Mouse (Mus musculus) hindbrain, embryonic 11.5 days (tissue): ENCODE measurements around the gene Pmm2. TPM values are rescaled to one million over a fixed set of nuclear protein-coding genes. Genes with fewer than 3 reads are reported as not detected.

ENCODE experiments used
- ATAC-seq: fragments of 200-750 bp; cut with Nextera tagmentation; 2 replicates; pipeline ENCODE4 v1.8.0; 2017; ENCODE audit warnings: mild to moderate bottlenecking, moderate TSS enrichment, moderate library complexity; ENCODE audit not compliant: low FRiP score
- DNase-seq: peaks from one replicate; pipeline ENCODE4 v3.0.0-alpha.2; 2015; ENCODE audit warnings: low spot score
- H3K27ac ChIP-seq: fragments of 300-500 bp; sonication (generic); 2 replicates; pipeline ENCODE4 v1.5.1; 2014; ENCODE audit warnings: mild to moderate bottlenecking, low read depth, low read length
- H3K27me3 ChIP-seq: fragments of 300-500 bp; sonication (generic); 2 replicates; pipeline ENCODE4 v1.6.1; 2014; ENCODE audit warnings: mild to moderate bottlenecking, low read length, moderate library complexity, mixed read lengths; ENCODE audit not compliant: control insufficient read depth, insufficient read depth
- H3K36me3 ChIP-seq: fragments of 300-500 bp; sonication (generic); 2 replicates; pipeline ENCODE4 v1.6.1; 2014; ENCODE audit warnings: mild to moderate bottlenecking, low read length, moderate library complexity, mixed read lengths; ENCODE audit not compliant: control insufficient read depth, insufficient read depth
- H3K4me1 ChIP-seq: fragments of 300-500 bp; sonication (generic); replicated peaks from 2 replicates; pipeline ENCODE4 v1.6.1; 2014; ENCODE audit warnings: low read length, mixed read lengths; ENCODE audit not compliant: control insufficient read depth, insufficient read depth
- H3K4me2 ChIP-seq: fragments of 300-500 bp; sonication (generic); replicated peaks from 2 replicates; pipeline ENCODE4 v1.6.1; 2014; ENCODE audit warnings: mild to moderate bottlenecking, low read depth, low read length
- H3K4me3 ChIP-seq: fragments of 300-500 bp; sonication (generic); 2 replicates; pipeline ENCODE4 v1.5.1; 2014; ENCODE audit warnings: low read depth, low read length
- H3K9ac ChIP-seq: fragments of 300-500 bp; sonication (generic); 2 replicates; pipeline ENCODE4 v1.6.1; 2014; ENCODE audit warnings: low read depth, low read length
- H3K9me3 ChIP-seq: fragments of 300-500 bp; sonication (generic); 2 replicates; pipeline ENCODE4 v1.6.1; 2016; ENCODE audit warnings: low read length; ENCODE audit not compliant: control insufficient read depth
- WGBS: fragments of 180-500 bp; shearing (Covaris S2); extraction: QIAGEN DNeasy Blood & Tissue Kit; methylation state at CpG from one replicate; pipeline ENCODE4 v1.1.7; 2014; 5-methylcytosine and 5-hydroxymethylcytosine counted together
- polyA plus RNA-seq: library from polyadenylated mRNA; unstranded; fragments of >200 nt; fragmentation: Nextera tagmentation; extraction: Ambion mirVana; gene quantifications from 2 replicates; pipeline ENCODE4 v1.2.1, GENCODE M21; 2014

Gene Pmm2
- polyA plus RNA-seq, 1 experiment from 2014 or later = 43.3 TPM

- no peak for ATAC-seq
- H3K4me2 ChIP-seq = no peak overlapping the region
- no peak for DNase-seq
- H3K4me3 ChIP-seq = no peak overlapping the region
- H3K9me3 ChIP-seq = no peaks in the 10 kb centered on the region
- no peak overlapping the region for H3K9ac ChIP-seq
- no peak overlapping the region for H3K27ac ChIP-seq
- WGBS = 94% methylated on average over 7 of the region's 7 CpGs
- peaks cover 14% of the 10 kb centered on the region; the same call in 1 of the 2 replicates for H3K36me3 ChIP-seq
- H3K27me3 ChIP-seq = no peaks in the 10 kb centered on the region
- H3K4me1 ChIP-seq = no peaks in the 10 kb centered on the region
These were observed 53.7 kb downstream of the Pmm2 start for GRCm38 (mm10) chr16:8691206-8691605.

- Histone ChIP-seq H3K4me2 (no peak overlapping the region), H3K4me3 (no peak overlapping the region), H3K27ac (no peak overlapping the region), H3K27me3 (no peaks in the 10 kb centered on the region), H3K36me3 (peaks cover 26% of the 10 kb centered on the region), H3K9me3 (no peaks in the 10 kb centered on the region), H3K4me1 (no peaks in the 10 kb centered on the region), H3K9ac (no peak overlapping the region)
- ATAC-seq (no peak), DNase-seq (no peak)
- 94% methylated on average over 8 of the region's 8 CpGs for WGBS
These were observed 62.1 kb downstream of the Pmm2 start for GRCm38 (mm10) chr16:8699556-8699955.

GRCm38 (mm10) chr16:8700586-8700985, 63.1 kb downstream of the Pmm2 start:
- ATAC-seq (no peak), DNase-seq (no peak)
- no peak overlapping the region for H3K9ac ChIP-seq
- no peak overlapping the region for H3K4me3 ChIP-seq
- WGBS = 96% methylated on average over 3 of the region's 3 CpGs
- no peak overlapping the region for H3K27ac ChIP-seq
- no peaks in the 10 kb centered on the region for H3K4me1 ChIP-seq
- no peaks in the 10 kb centered on the region for H3K9me3 ChIP-seq
- no peaks in the 10 kb centered on the region for H3K27me3 ChIP-seq
- H3K36me3 ChIP-seq = peaks cover 27% of the 10 kb centered on the region
- no peak overlapping the region for H3K4me2 ChIP-seq

GRCm38 (mm10) chr16:8711998-8712397, 74.5 kb downstream of the Pmm2 start:
- no peaks in the 10 kb centered on the region for H3K9me3 ChIP-seq
- ATAC-seq = no peak
- no peak overlapping the region for H3K4me3 ChIP-seq
- no peak overlapping the region for H3K9ac ChIP-seq
- WGBS = 68% methylated on average over 9 of the region's 9 CpGs
- H3K27me3 ChIP-seq = no peaks in the 10 kb centered on the region
- H3K36me3 ChIP-seq = peaks cover 11% of the 10 kb centered on the region
- no peak for DNase-seq
- H3K27ac ChIP-seq = no peak overlapping the region
- no peak overlapping the region for H3K4me2 ChIP-seq
- no peaks in the 10 kb centered on the region for H3K4me1 ChIP-seq

Other genes starting within 250 kb of the Pmm2 start
- 0.12 TPM in 1 of 2 replicates, not detected in the other for gene Tmem114, start 212.5 kb upstream of the Pmm2 start, polyA plus RNA-seq
- gene Mettl22, start 166.9 kb upstream of the Pmm2 start, polyA plus RNA-seq = 21.1 and 24.2 TPM in 2 replicates
- 27.4 and 33.1 TPM in 2 replicates for gene Abat, start 124.2 kb upstream of the Pmm2 start, polyA plus RNA-seq
- gene Tmem186, start within 50 bp of the Pmm2 start, polyA plus RNA-seq = 15.8 and 20.2 TPM in 2 replicates
- gene Carhsp1, start 34.5 kb downstream of the Pmm2 start, polyA plus RNA-seq = 78.1 and 79.4 TPM in 2 replicates
- not detected in 2 replicates for gene Gm5767, start 43.1 kb downstream of the Pmm2 start, polyA plus RNA-seq
- 36.9 and 51.9 TPM in 2 replicates for gene Usp7, start 154.6 kb downstream of the Pmm2 start, polyA plus RNA-seq
- 20.7 and 23.0 TPM in 2 replicates for gene 1810013L24Rik, start 192.4 kb downstream of the Pmm2 start, polyA plus RNA-seq